Mouse (Mus musculus) stomach, postnatal 0 days (tissue): ENCODE measurements around the gene Ccdc60. TPM values are rescaled to one million over a fixed set of nuclear protein-coding genes. Genes with fewer than 3 reads are reported as not detected.

Experiments
- ATAC-seq: fragments of 200-750 bp; cut with Nextera tagmentation; 2 replicates; pipeline ENCODE4 v1.8.0; 2017; ENCODE audit not compliant: low FRiP score, low TSS enrichment
- DNase-seq: peaks from one replicate; pipeline ENCODE4 v3.0.0-alpha.2; 2016; ENCODE audit warnings: low spot score
- H3K27ac ChIP-seq: fragments of 300-500 bp; sonication (generic); replicated peaks from 2 replicates; pipeline ENCODE4 v1.5.1; 2014; ENCODE audit warnings: mild to moderate bottlenecking, control low read depth
- H3K27me3 ChIP-seq: fragments of 300-500 bp; sonication (generic); 2 replicates; pipeline ENCODE4 v1.6.1; 2014; ENCODE audit warnings: low read length; ENCODE audit not compliant: control insufficient read depth, insufficient read depth
- H3K36me3 ChIP-seq: fragments of 300-500 bp; sonication (generic); 2 replicates; pipeline ENCODE4 v1.6.1; 2014; ENCODE audit warnings: low read length, mixed read lengths; ENCODE audit not compliant: control insufficient read depth, insufficient read depth
- H3K4me1 ChIP-seq: fragments of 300-500 bp; sonication (generic); replicated peaks from 2 replicates; pipeline ENCODE4 v1.6.1; 2014; ENCODE audit warnings: antibody characterized with exemption; ENCODE audit not compliant: control insufficient read depth, insufficient read depth
- H3K4me2 ChIP-seq: fragments of 300-500 bp; sonication (generic); replicated peaks from 2 replicates; pipeline ENCODE4 v1.6.1; 2014; ENCODE audit warnings: low read depth, mild to moderate bottlenecking, control low read depth, moderate library complexity
- H3K4me3 ChIP-seq: fragments of 300-500 bp; sonication (generic); 2 replicates; pipeline ENCODE4 v1.5.1; 2014; ENCODE audit warnings: low read depth, low read length, control low read depth
- H3K9ac ChIP-seq: fragments of 300-500 bp; sonication (generic); 2 replicates; pipeline ENCODE4 v1.6.1; 2014; ENCODE audit warnings: mild to moderate bottlenecking, low read length, control low read depth, mixed read lengths
- H3K9me3 ChIP-seq: fragments of 300-500 bp; sonication (generic); 2 replicates; pipeline ENCODE4 v1.6.1; 2016; ENCODE audit warnings: low read length; ENCODE audit not compliant: control insufficient read depth
- CTCF ChIP-seq: IDR thresholded peaks from 2 replicates; pipeline ENCODE4 v1.5.1; 2016; ENCODE audit warnings: antibody characterized with exemption, low read depth, mild to moderate bottlenecking, moderate library complexity
- EP300 ChIP-seq: optimal IDR thresholded peaks from 2 replicates; pipeline ENCODE3; 2016; ENCODE audit warnings: antibody characterized with exemption
- whole genome bisulfite sequencing: fragments of 180-500 bp; shearing (Covaris S2); extraction: QIAGEN DNeasy Blood & Tissue Kit; methylation state at CpG from one replicate; pipeline ENCODE4 v1.1.7; 2014; 5-methylcytosine and 5-hydroxymethylcytosine counted together
- polyA plus RNA-seq: library from polyadenylated mRNA; unstranded; fragments of >200 nt; fragmentation: Nextera tagmentation; extraction: Ambion mirVana; gene quantifications from 2 replicates; pipeline ENCODE4 v1.2.1, GENCODE M21; 2015

Ccdc60 gene
- polyA plus RNA-seq, 1 experiment from 2014 or later, result 1.3 TPM

GRCm38 (mm10) chr5:116224023-116224422, 64.8 kb downstream of the Ccdc60 start:
- Histone ChIP-seq H3K4me3 (no peak overlapping the region), H3K27me3 (no peaks in the 10 kb centered on the region), H3K9me3 (no peaks in the 10 kb centered on the region), H3K4me2 (no peak overlapping the region), H3K9ac (no peak overlapping the region), H3K36me3 (no peaks in the 10 kb centered on the region), H3K27ac (no peak overlapping the region), H3K4me1 (no peaks in the 10 kb centered on the region)
- TF ChIP-seq CTCF (no peak), EP300 (no peak)
- DNase-seq (no peak), ATAC-seq (no peak)
- 77% methylated on average over 6 of the region's 6 CpGs for WGBS

GRCm38 (mm10) chr5:116221916-116222315, 66.9 kb downstream of the Ccdc60 start:
- Histone ChIP-seq H3K4me3 (no peak overlapping the region), H3K9ac (no peak overlapping the region), H3K4me1 (no peaks in the 10 kb centered on the region), H3K27ac (no peak overlapping the region), H3K27me3 (no peaks in the 10 kb centered on the region), H3K36me3 (no peaks in the 10 kb centered on the region), H3K9me3 (no peaks in the 10 kb centered on the region), H3K4me2 (no peak overlapping the region)
- DNase-seq (no peak), ATAC-seq (no peak)
- 87% methylated on average over 3 of the region's 3 CpGs for WGBS
- TF ChIP-seq CTCF (no peak), EP300 (no peak)

DNA sequence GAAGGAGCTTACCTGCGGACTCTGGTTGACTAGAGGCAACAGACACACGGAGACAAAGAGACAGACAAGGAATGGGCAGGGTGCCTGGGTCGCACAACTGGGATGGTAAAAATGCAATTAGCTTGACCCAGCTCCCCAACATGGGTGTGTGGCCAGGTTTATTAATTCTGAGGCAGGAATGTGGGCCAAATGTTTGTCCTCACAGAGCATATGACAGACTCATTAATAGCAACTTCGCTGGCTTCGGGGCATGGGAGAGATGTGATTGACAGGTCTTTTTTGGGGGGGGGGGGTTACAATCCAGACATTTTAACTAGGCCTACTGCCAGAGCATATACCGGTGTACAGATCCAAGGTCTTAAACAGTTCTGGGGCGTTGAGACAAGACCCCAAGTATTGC, 69.5 kb downstream of the Ccdc60 start:
- H3K4me2 ChIP-seq, result no peak overlapping the region
- WGBS, result 72% methylated on average over 7 of the region's 7 CpGs
- no peak overlapping the region for H3K4me3 ChIP-seq
- H3K9me3 ChIP-seq, result no peaks in the 10 kb centered on the region
- TF ChIP-seq CTCF (no peak), EP300 (no peak)
- no peaks in the 10 kb centered on the region for H3K4me1 ChIP-seq
- DNase-seq (no peak), ATAC-seq (no peak)
- no peaks in the 10 kb centered on the region for H3K36me3 ChIP-seq
- H3K9ac ChIP-seq, result no peak overlapping the region
- H3K27ac ChIP-seq, result no peak overlapping the region
- no peaks in the 10 kb centered on the region for H3K27me3 ChIP-seq

DNA sequence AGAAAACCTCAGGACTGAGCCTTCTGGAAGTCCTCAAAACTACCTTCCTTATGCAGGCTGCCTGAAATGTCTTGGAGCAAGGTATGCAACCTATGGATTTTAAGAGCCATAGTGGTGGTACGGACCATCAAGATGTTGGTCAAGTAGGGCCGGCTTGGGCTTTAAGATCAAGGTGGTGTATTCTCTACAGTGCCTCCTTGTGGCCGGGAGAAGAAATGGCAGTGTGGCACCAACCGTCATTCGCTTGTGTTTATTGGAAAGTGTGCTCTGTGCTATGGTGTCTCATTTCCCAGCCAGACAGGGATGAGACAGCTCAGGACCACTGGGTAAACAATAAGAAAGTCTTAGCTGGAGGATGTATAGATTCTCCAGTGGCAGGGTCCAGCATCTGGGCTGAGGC, 76.1 kb downstream of the Ccdc60 start:
- Histone ChIP-seq H3K27me3 (no peaks in the 10 kb centered on the region), H3K4me3 (no peak overlapping the region), H3K4me1 (no peaks in the 10 kb centered on the region), H3K36me3 (no peaks in the 10 kb centered on the region), H3K4me2 (no peak overlapping the region), H3K9me3 (no peaks in the 10 kb centered on the region), H3K9ac (no peak overlapping the region), H3K27ac (no peak overlapping the region)
- TF ChIP-seq CTCF (peak; percentile 59), EP300 (no peak)
- WGBS, result 62% methylated on average over 5 of the region's 5 CpGs
- no peak for ATAC-seq
- DNase-seq, result no peak

GRCm38 (mm10) chr5:116209378-116210091, 79.2 kb downstream of the Ccdc60 start:
- DNase-seq (no peak), ATAC-seq (no peak)
- H3K4me1 ChIP-seq, result no peaks in the 10 kb centered on the region
- no peak for TF ChIP-seq CTCF
- TF ChIP-seq EP300, result no peak
- 48% methylated on average over 11 of the region's 11 CpGs for WGBS
- no peaks in the 10 kb centered on the region for H3K36me3 ChIP-seq
- no peak overlapping the region for H3K4me3 ChIP-seq
- no peaks in the 10 kb centered on the region for H3K27me3 ChIP-seq
- no peaks in the 10 kb centered on the region for H3K9me3 ChIP-seq
- no peak overlapping the region for H3K27ac ChIP-seq
- no peak overlapping the region for H3K4me2 ChIP-seq
- no peak overlapping the region for H3K9ac ChIP-seq

- Histone ChIP-seq H3K4me1 (no peaks in the 10 kb centered on the region), H3K9ac (no peak overlapping the region), H3K27ac (no peak overlapping the region), H3K4me2 (no peak overlapping the region), H3K27me3 (no peaks in the 10 kb centered on the region), H3K9me3 (no peaks in the 10 kb centered on the region), H3K4me3 (no peak overlapping the region), H3K36me3 (no peaks in the 10 kb centered on the region)
- 42% methylated on average over 16 of the region's 16 CpGs for WGBS
- TF ChIP-seq CTCF (no peak), EP300 (no peak)
- ATAC-seq (no peak), DNase-seq (no peak)
Measured at GRCm38 (mm10) chr5:116208741-116209368, 79.9 kb downstream of the Ccdc60 start.
